Mouse (Mus musculus) hematopoietic multipotent progenitor cell, adult 10-12 weeks (in vitro differentiated cells): ENCODE results near the gene Clk3. TPM values are rescaled to one million over a fixed set of nuclear protein-coding genes. Genes with fewer than 3 reads are reported as not detected.

ENCODE experiments used
- polyA plus RNA-seq: library from polyadenylated mRNA; stranded (reverse); fragments of >175 nt; gene quantifications from 2 replicates; pipeline ENCODE4 v1.2.3, GENCODE M21; 2012; ENCODE audit warnings: low replicate concordance

Gene Clk3
- polyA plus RNA-seq = 49.6 and 59.2 TPM in 2 replicates

GRCm38 (mm10) chr9:57765364-57766351 is at the start of gene Clk3:
Gene Clk3, minus strand, starts transcription at chr9:57765860.

GRCm38 (mm10) chr9:57708068-57708719 is 57.5 kb downstream of the Clk3 start, which contains the start of gene Edc3:
Gene Edc3, plus strand, starts transcription at chr9:57708540.

Other genes starting within 250 kb of the Clk3 start
- gene Cox5a, start 244.6 kb downstream of the Clk3 start, polyA plus RNA-seq = 201 and 210 TPM in 2 replicates
- gene Fam219b, start 228.3 kb downstream of the Clk3 start, polyA plus RNA-seq = 15.7 and 42.7 TPM in 2 replicates
- 2.1 and 4.2 TPM in 2 replicates for gene Mpi, start 213.1 kb downstream of the Clk3 start, polyA plus RNA-seq
- 13.8 and 74.4 TPM in 2 replicates for gene Scamp2, start 204.9 kb downstream of the Clk3 start, polyA plus RNA-seq
- gene Ulk3, start 176.4 kb downstream of the Clk3 start, polyA plus RNA-seq = 16.0 and 24.7 TPM in 2 replicates
- not detected in 2 replicates for gene Cplx3, start 159.6 kb downstream of the Clk3 start, polyA plus RNA-seq
- 0.10 and 0.49 TPM in 2 replicates for gene Lman1l, start 145.1 kb downstream of the Clk3 start, polyA plus RNA-seq
- gene Csk, start 112.2 kb downstream of the Clk3 start, polyA plus RNA-seq = 759 and 915 TPM in 2 replicates
- gene Cyp1a2, start 82.2 kb downstream of the Clk3 start, polyA plus RNA-seq = not detected in 2 replicates
- gene Cyp1a1, start 77.9 kb downstream of the Clk3 start, polyA plus RNA-seq = not detected in 2 replicates
- gene Edc3, start 57.3 kb downstream of the Clk3 start, polyA plus RNA-seq = 2.4 and 6.9 TPM in 2 replicates
- gene Arid3b, start 70.9 kb upstream of the Clk3 start, polyA plus RNA-seq = 31.6 and 49.8 TPM in 2 replicates
- gene Ubl7, start 145.1 kb upstream of the Clk3 start, polyA plus RNA-seq = 78.4 and 108 TPM in 2 replicates
- 19.2 and 66.9 TPM in 2 replicates for gene Sema7a, start 174.3 kb upstream of the Clk3 start, polyA plus RNA-seq
- 1.5 and 2.1 TPM in 2 replicates for gene Cyp11a1, start 240.6 kb upstream of the Clk3 start, polyA plus RNA-seq